Mouse (Mus musculus) splenic B cell, adult 2 months (primary cell): ENCODE results near the gene Atp6v1g1.

Experiments
- DNase-seq: peaks from one replicate; pipeline ENCODE4 v3.0.0-alpha.2; 2011; ENCODE audit warnings: low read depth, low spot score
- H3K27me3 ChIP-seq: 2 replicates; pipeline ENCODE4 v1.6.1; 2012; ENCODE audit warnings: mild to moderate bottlenecking, low read length, moderate library complexity, mixed read lengths; ENCODE audit not compliant: control insufficient read depth, poor library complexity, insufficient read depth, severe bottlenecking
- H3K36me3 ChIP-seq: 2 replicates; pipeline ENCODE4 v1.6.1; 2012; ENCODE audit warnings: mild to moderate bottlenecking, low read length, moderate library complexity, mixed read lengths; ENCODE audit not compliant: control insufficient read depth, poor library complexity, insufficient read depth, severe bottlenecking

Gene Atp6v1g1

DNA sequence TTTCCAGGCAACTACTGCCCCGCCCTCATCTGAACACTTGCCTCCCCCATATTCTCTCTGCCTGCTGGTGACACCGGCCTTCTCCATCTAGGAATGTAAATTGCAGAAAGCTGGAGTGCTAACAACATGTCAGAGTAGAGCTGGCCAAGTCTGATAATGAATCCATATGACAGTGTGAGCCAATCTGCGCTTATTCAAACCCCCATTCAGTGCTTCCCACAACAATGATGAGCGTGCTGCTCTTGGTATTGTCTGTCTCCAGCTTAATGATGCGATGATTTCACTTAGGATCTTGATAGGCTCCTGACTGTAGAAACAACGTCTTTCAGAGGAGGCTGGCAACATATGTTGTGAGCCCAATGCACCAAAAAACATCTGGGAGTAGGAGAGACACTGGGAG is 15.6 kb upstream of the Atp6v1g1 start:
- Histone ChIP-seq H3K27me3 (no peaks in the 10 kb centered on the region), H3K36me3 (no peaks in the 10 kb centered on the region)
- DNase-seq: no peak

GRCm38 (mm10) chr4:63530409-63530808 is 14.2 kb upstream of the Atp6v1g1 start:
- no peak for DNase-seq
- Histone ChIP-seq H3K27me3 (no peaks in the 10 kb centered on the region), H3K36me3 (no peaks in the 10 kb centered on the region)

GRCm38 (mm10) chr4:63537602-63538001 is 7.0 kb upstream of the Atp6v1g1 start:
- no peaks in the 10 kb centered on the region for H3K36me3 ChIP-seq
- DNase-seq: no peak
- no peaks in the 10 kb centered on the region for H3K27me3 ChIP-seq

GRCm38 (mm10) chr4:63542209-63542608 is 2.4 kb upstream of the Atp6v1g1 start:
- H3K36me3 ChIP-seq: no peaks in the 10 kb centered on the region
- DNase-seq: no peak
- H3K27me3 ChIP-seq: no peaks in the 10 kb centered on the region

- DNase-seq: peak; percentile 29
- Histone ChIP-seq H3K36me3 (peaks cover 2% of the 10 kb centered on the region; the same call in 1 of the 2 replicates), H3K27me3 (no peaks in the 10 kb centered on the region)
Observed at GRCm38 (mm10) chr4:63543746-63544493, 652 bp upstream of the Atp6v1g1 start.

DNA sequence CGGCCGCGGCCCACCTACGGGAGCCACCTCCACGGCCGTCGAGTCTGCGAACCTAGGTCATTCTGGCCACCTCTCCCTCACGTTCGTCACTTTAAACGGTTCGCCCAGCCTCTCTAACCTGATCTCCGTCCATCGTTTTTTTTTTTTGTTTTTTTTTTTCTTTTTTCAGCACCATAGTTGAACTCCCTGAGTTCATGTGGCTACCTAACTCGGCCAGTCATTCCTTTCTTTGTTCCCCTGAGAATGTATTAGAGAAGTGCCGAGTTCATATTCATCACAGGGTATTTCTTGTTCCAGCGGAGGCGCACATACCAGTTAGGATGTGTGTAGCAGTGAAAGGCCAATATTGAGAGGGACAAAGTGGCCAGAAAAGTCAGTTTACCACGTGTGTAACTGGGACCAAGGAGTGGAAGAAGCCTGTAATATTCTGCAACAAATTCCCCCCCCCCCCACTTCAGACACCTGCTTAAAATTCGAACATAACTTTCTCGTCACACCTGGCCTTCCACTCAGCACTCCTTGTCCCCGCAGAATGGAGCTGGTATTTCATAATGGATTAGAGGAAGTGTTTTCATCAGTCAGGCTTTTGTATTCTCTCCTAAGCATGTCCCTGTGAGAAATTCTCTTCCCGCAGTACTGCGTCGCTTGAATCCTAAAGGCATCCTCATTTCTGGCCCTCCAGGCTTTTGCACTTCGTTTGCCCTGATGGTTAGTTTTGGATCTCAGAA is 823 bp downstream of the Atp6v1g1 start:
- Histone ChIP-seq H3K27me3 (no peaks in the 10 kb centered on the region), H3K36me3 (peaks cover 2% of the 10 kb centered on the region; the same call in 1 of the 2 replicates)
- DNase-seq: no peak

GRCm38 (mm10) chr4:63546441-63547055 is 2.0 kb downstream of the Atp6v1g1 start:
- H3K36me3 ChIP-seq: peaks cover 3% of the 10 kb centered on the region; the same call in 1 of the 2 replicates
- DNase-seq: no peak
- no peaks in the 10 kb centered on the region for H3K27me3 ChIP-seq

DNA sequence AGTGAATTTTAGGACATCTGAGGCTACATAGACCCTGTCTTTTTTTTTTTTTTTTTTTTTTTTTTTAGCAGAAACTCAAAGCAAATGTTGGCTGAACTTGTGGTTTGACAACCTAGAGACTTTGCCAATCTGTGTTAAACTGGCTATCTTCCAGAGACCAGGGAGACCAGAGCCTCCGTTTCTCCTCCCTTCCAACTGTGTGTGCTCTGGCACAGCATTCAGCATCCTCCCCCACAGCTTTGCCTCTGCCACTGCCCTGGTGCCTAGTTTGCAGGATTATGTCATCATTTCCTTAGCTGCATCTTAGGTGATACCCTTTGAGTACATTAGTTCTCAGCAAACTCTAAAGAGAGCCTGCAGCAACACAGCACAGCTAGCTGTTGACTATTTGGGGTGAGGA is 3.2 kb downstream of the Atp6v1g1 start:
- no peak for DNase-seq
- H3K36me3 ChIP-seq: peaks cover 3% of the 10 kb centered on the region; the same call in 1 of the 2 replicates
- no peaks in the 10 kb centered on the region for H3K27me3 ChIP-seq

DNA sequence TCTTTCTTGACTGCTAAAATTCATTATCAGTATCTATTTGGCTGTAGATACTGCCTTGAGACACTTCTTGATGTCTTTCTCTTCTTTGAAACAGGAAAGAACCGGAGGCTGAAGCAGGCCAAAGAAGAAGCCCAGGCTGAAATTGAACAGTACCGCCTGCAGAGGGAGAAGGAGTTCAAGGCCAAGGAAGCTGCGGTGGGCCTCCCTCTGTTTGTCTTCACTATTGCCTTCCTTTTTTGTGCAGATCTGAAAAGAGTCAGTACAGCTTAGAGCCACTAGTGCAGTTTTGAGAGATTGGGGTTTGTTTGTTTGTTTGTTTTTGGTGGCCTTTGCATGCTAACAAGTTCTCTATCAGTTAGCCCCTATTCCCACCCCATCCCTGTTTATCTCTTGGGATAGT is 3.9 kb downstream of the Atp6v1g1 start:
- Histone ChIP-seq H3K27me3 (no peaks in the 10 kb centered on the region), H3K36me3 (peaks cover 3% of the 10 kb centered on the region; the same call in 1 of the 2 replicates)
- DNase-seq: no peak

DNA sequence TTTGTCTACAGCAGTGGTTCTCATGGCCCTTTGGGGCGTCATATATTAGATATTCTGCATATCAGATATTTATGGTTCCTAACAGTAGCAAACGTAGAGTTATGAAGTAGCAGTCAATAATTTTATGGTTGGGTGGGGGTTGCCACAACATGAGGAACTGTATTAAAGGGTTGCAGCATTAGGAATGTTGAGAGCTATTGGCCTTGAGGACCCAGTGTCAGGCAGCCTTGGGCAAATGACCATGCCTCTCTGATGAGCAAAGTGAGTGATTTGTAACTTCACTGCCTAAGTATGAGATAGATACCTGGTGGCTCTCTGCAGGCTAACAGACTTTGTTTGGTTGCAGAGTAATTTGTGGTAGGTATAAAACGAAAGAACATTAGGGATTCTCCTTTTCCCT is 6.3 kb downstream of the Atp6v1g1 start:
- DNase-seq: no peak
- no peaks in the 10 kb centered on the region for H3K27me3 ChIP-seq
- peaks cover 3% of the 10 kb centered on the region for H3K36me3 ChIP-seq

- no peak for DNase-seq
- no peaks in the 10 kb centered on the region for H3K27me3 ChIP-seq
- peaks cover 3% of the 10 kb centered on the region for H3K36me3 ChIP-seq
Observed at GRCm38 (mm10) chr4:63552865-63553264, 8.3 kb downstream of the Atp6v1g1 start.

GRCm38 (mm10) chr4:63553789-63554576 is 9.4 kb downstream of the Atp6v1g1 start:
- H3K27me3 ChIP-seq: no peaks in the 10 kb centered on the region
- no peak for DNase-seq
- H3K36me3 ChIP-seq: peaks cover 1% of the 10 kb centered on the region

DNA sequence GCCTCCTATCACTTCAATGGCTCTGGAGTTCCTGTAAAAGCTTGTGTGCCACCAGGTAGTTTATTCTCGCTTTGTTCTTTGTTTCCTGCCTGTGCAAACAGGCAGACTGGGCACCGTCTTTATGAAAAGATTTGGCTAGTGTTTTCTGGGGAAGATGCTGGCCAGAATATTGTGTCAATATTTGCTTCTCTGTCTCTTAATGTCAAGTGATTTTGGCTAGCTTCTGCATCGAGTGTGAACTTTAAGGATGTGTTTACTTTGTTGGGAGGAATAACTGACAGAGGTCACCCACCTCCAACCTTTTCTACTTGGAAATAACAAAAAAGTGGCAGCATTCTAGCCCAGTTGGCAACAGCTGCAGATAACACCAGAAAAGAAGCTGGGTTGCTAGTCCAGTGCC is 10.0 kb downstream of the Atp6v1g1 start:
- Histone ChIP-seq H3K27me3 (no peaks in the 10 kb centered on the region), H3K36me3 (peaks cover 1% of the 10 kb centered on the region)
- no peak for DNase-seq

GRCm38 (mm10) chr4:63555111-63555510 is 10.5 kb downstream of the Atp6v1g1 start:
- no peak for DNase-seq
- Histone ChIP-seq H3K36me3 (peaks cover 1% of the 10 kb centered on the region), H3K27me3 (no peaks in the 10 kb centered on the region)
